Mouse (Mus musculus): ENCODE measurements at regions not wholly inside any gene's neighbourhood (a gene's known extent, or its start where the extent isn't known, plus 50 kb on each side); places are given as distances from the start of the nearest gene placed in this dataset.
A peak's percentile ranks its signal among the peaks of the same experiment; 100 is the strongest.

DNA sequence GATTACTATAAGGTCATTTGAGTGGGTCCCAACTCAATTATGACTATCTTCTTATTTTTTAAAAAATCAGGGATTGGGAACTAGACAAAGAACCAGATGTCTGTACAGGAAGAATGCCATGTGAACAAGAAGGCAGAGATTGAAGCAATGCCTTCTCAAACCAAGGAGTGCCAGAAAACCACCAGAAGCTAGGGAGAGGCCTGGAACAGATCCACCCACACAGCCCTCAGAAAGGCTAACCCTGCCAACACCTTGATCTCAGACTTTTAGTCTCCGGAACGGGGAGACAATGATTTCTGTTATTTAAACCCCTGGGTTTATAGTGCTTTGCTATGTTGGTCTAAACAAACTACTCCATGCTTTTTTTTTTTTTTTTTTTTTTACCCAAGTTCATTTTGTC, 136.2 kb upstream of the Prep start:
- Histone ChIP-seq H3K4me1 (ENCODE audit: control insufficient read depth, insufficient read depth, low read length) (no peaks in the 10 kb centered on the region), H3K4me3 (ENCODE audit: low read depth, low read length) (no peak overlapping the region), H3K27ac (replicated peaks; ENCODE audit: low read depth, low read length) (no peak overlapping the region), H3K4me2 (ENCODE audit: low read depth, low read length) (no peak overlapping the region), H3K36me3 (replicated peaks; ENCODE audit: control insufficient read depth, insufficient read depth, low read depth, low read length) (no peaks in the 10 kb centered on the region), H3K27me3 (ENCODE audit: control insufficient read depth, insufficient read depth, low read length) (no peaks in the 10 kb centered on the region), H3K9me3 (replicated peaks; ENCODE audit: control insufficient read depth, low read length) (no peaks in the 10 kb centered on the region), H3K9ac (replicated peaks; ENCODE audit: low read length) (no peak overlapping the region)
- ATAC-seq (replicated peaks; ENCODE audit: insufficient number of reproducible peaks, low FRiP score, low TSS enrichment, low read depth) (no peak), DNase-seq (ENCODE audit: low spot score) (no peak)
- 83% methylated on average over 2 of the region's 2 CpGs for WGBS

DNA sequence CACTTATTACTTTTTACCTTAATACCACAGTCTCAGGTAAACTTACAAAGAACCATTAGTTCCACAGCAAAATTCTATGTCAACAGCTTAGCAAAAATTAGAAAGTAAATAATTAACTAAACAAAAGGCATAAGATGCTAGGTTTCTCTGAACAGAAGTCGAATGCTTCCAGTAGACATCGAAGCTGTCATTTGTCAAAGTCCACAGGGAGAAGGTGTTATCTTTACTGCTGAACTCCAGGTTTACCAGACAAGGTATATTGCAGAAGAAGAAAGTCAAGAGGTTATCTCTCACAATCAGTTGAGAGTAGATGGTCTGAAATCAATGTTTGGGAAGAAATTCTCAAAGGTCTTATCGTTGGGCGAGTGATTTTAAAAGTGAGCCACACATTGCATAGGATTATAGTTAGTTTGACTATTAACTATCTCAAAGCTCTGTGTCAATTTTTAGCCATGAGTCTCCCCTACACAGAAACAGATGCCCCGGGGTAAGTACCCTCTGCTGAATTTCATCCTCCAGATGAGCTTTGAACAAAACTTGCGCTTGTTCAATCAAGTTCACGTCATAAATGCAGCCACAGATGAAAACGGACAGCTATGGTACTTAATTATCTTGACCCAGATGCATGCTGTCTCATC, 153.1 kb upstream of the Prep start:
- H3K9ac ChIP-seq (replicated peaks; ENCODE audit: low read length) = no peak overlapping the region
- no peak overlapping the region for H3K27ac ChIP-seq (replicated peaks; ENCODE audit: low read depth, low read length)
- H3K4me1 ChIP-seq (ENCODE audit: control insufficient read depth, insufficient read depth, low read length) = no peaks in the 10 kb centered on the region
- no peaks in the 10 kb centered on the region for H3K36me3 ChIP-seq (replicated peaks; ENCODE audit: control insufficient read depth, insufficient read depth, low read depth, low read length)
- WGBS = 84% methylated on average over 8 of the region's 8 CpGs
- H3K4me2 ChIP-seq (ENCODE audit: low read depth, low read length) = no peak overlapping the region
- no peaks in the 10 kb centered on the region for H3K27me3 ChIP-seq (ENCODE audit: control insufficient read depth, insufficient read depth, low read length)
- H3K9me3 ChIP-seq (replicated peaks; ENCODE audit: control insufficient read depth, low read length) = no peaks in the 10 kb centered on the region
- ATAC-seq (replicated peaks; ENCODE audit: insufficient number of reproducible peaks, low FRiP score, low TSS enrichment, low read depth) (no peak), DNase-seq (ENCODE audit: low spot score) (no peak)
- H3K4me3 ChIP-seq (ENCODE audit: low read depth, low read length) = no peak overlapping the region

DNA sequence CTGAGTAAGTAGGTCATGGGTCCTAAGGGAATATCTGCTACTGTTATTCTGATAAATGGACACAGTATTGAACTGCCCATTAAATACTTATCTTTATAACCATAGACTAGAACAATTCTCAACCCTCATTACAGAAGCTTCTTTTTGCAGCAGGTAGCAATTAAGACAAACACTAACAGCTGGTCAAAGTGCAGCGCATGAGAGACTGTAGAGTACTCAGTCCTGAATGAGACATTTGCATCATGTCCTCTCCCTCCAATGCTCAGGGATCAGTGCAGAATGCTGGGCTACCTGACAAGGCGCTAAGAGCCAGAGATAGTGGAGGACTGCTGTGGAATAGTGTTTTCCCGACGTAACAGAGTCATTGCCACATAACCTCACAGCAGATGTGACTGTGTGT, 162.5 kb upstream of the Prep start:
- no peaks in the 10 kb centered on the region for H3K9me3 ChIP-seq (replicated peaks; ENCODE audit: control insufficient read depth, low read length)
- DNase-seq (ENCODE audit: low spot score) = no peak
- H3K9ac ChIP-seq (replicated peaks; ENCODE audit: low read length) = no peak overlapping the region
- H3K4me3 ChIP-seq (ENCODE audit: low read depth, low read length) = no peak overlapping the region
- WGBS = 92% methylated on average over 4 of the region's 4 CpGs
- ATAC-seq (replicated peaks; ENCODE audit: insufficient number of reproducible peaks, low FRiP score, low TSS enrichment, low read depth) = no peak
- no peak overlapping the region for H3K27ac ChIP-seq (replicated peaks; ENCODE audit: low read depth, low read length)
- no peaks in the 10 kb centered on the region for H3K36me3 ChIP-seq (replicated peaks; ENCODE audit: control insufficient read depth, insufficient read depth, low read depth, low read length)
- H3K4me1 ChIP-seq (ENCODE audit: control insufficient read depth, insufficient read depth, low read length) = no peaks in the 10 kb centered on the region
- no peaks in the 10 kb centered on the region for H3K27me3 ChIP-seq (ENCODE audit: control insufficient read depth, insufficient read depth, low read length)
- no peak overlapping the region for H3K4me2 ChIP-seq (ENCODE audit: low read depth, low read length)

DNA sequence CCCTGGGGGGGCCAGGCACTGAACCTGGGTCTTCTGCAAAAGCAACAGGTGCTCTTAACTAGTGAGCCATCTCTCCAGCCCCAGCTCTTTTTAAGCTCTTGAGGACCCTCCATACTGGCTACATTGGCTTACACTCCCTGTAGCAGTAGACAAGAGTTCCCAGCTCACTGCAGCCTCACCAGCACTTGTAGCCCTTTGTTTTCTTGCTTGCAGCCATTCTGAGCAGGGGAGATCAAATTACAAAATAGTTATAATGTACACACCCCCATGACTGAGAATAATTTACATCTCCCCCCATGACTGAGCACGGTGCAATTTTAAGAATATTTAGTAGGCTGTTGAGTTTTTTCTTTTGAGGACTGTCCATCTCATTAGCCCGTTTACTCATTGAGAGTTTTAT, 165.8 kb upstream of the Prep start:
- H3K9me3 ChIP-seq (replicated peaks; ENCODE audit: control insufficient read depth, low read length) = no peaks in the 10 kb centered on the region
- no peak overlapping the region for H3K4me2 ChIP-seq (ENCODE audit: low read depth, low read length)
- no peaks in the 10 kb centered on the region for H3K36me3 ChIP-seq (replicated peaks; ENCODE audit: control insufficient read depth, insufficient read depth, low read depth, low read length)
- WGBS = 71% methylated on average over 2 of the region's 2 CpGs
- DNase-seq (ENCODE audit: low spot score) (no peak), ATAC-seq (replicated peaks; ENCODE audit: insufficient number of reproducible peaks, low FRiP score, low TSS enrichment, low read depth) (no peak)
- no peak overlapping the region for H3K9ac ChIP-seq (replicated peaks; ENCODE audit: low read length)
- no peak overlapping the region for H3K27ac ChIP-seq (replicated peaks; ENCODE audit: low read depth, low read length)
- H3K4me3 ChIP-seq (ENCODE audit: low read depth, low read length) = no peak overlapping the region
- H3K27me3 ChIP-seq (ENCODE audit: control insufficient read depth, insufficient read depth, low read length) = no peaks in the 10 kb centered on the region
- H3K4me1 ChIP-seq (ENCODE audit: control insufficient read depth, insufficient read depth, low read length) = no peaks in the 10 kb centered on the region

DNA sequence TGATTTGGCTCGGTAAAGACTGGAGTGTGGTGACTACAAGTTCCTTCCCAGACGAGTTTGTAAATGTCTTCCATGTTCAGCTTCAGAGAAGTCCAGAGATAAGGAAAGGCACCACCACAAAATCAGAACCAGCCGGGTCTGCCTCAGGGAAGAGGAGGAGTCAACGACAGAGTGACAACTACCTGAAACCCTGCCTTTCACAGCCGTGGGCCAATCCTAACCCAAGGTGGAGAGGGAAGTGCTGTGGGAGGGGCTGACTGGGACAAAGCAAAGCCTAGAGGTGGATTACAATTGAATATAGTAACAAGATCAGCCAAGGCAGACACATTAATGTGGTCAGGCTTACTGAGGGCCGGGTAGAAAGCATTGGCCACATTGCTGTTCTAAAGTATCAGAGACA, 174.9 kb upstream of the Prep start:
- H3K27me3 ChIP-seq (ENCODE audit: control insufficient read depth, insufficient read depth, low read length) = no peaks in the 10 kb centered on the region
- 58% methylated on average over 6 of the region's 6 CpGs for WGBS
- H3K9ac ChIP-seq (replicated peaks; ENCODE audit: low read length) = no peak overlapping the region
- no peak overlapping the region for H3K27ac ChIP-seq (replicated peaks; ENCODE audit: low read depth, low read length)
- H3K9me3 ChIP-seq (replicated peaks; ENCODE audit: control insufficient read depth, low read length) = no peaks in the 10 kb centered on the region
- no peaks in the 10 kb centered on the region for H3K4me1 ChIP-seq (ENCODE audit: control insufficient read depth, insufficient read depth, low read length)
- H3K4me2 ChIP-seq (ENCODE audit: low read depth, low read length) = no peak overlapping the region
- ATAC-seq (replicated peaks; ENCODE audit: insufficient number of reproducible peaks, low FRiP score, low TSS enrichment, low read depth) (no peak), DNase-seq (ENCODE audit: low spot score) (no peak)
- no peak overlapping the region for H3K4me3 ChIP-seq (ENCODE audit: low read depth, low read length)
- no peaks in the 10 kb centered on the region for H3K36me3 ChIP-seq (replicated peaks; ENCODE audit: control insufficient read depth, insufficient read depth, low read depth, low read length)

DNA sequence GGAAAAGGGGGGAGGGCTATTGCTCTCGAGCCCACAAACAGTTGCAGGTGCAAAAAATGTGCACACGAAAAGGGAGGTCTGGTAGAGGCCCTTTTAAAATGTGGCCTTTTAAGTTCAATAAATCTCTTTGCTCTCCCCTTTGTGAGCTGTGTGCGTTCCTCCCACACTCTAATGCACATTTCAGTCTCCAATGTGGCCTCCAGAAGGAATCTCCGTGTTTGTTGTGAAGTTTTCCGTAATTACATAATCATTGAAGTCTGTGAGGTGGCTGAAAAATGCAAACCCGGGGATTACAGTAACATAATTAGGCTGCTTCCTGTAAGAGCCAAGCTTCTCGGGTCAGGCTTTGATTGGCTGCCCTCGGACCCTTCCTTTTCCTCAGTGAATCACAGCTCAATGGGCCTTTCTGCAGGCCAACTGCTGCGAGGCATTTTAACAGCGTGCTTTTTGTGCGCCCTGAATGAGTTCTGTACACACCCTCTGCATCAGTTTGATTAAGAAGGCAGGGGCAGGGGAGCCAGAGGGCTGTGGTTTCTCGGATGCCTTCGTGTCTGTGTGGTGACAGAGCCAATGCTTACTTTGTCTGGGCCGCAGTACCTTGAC, 179.8 kb upstream of the Prep start:
- ATAC-seq (replicated peaks; ENCODE audit: insufficient number of reproducible peaks, low FRiP score, low TSS enrichment, low read depth) = no peak; the same call in 1 of the 2 replicates
- Histone ChIP-seq H3K4me2 (ENCODE audit: low read depth, low read length) (no peak overlapping the region), H3K27ac (replicated peaks; ENCODE audit: low read depth, low read length) (no peak overlapping the region; the same call in 1 of the 2 replicates), H3K9me3 (replicated peaks; ENCODE audit: control insufficient read depth, low read length) (no peaks in the 10 kb centered on the region), H3K4me1 (ENCODE audit: control insufficient read depth, insufficient read depth, low read length) (no peaks in the 10 kb centered on the region), H3K9ac (replicated peaks; ENCODE audit: low read length) (no peak overlapping the region), H3K36me3 (replicated peaks; ENCODE audit: control insufficient read depth, insufficient read depth, low read depth, low read length) (no peaks in the 10 kb centered on the region), H3K4me3 (ENCODE audit: low read depth, low read length) (no peak overlapping the region), H3K27me3 (ENCODE audit: control insufficient read depth, insufficient read depth, low read length) (no peaks in the 10 kb centered on the region)
- WGBS = 24% methylated on average over 14 of the region's 14 CpGs
- peak; percentile 57 for DNase-seq (ENCODE audit: low spot score)

DNA sequence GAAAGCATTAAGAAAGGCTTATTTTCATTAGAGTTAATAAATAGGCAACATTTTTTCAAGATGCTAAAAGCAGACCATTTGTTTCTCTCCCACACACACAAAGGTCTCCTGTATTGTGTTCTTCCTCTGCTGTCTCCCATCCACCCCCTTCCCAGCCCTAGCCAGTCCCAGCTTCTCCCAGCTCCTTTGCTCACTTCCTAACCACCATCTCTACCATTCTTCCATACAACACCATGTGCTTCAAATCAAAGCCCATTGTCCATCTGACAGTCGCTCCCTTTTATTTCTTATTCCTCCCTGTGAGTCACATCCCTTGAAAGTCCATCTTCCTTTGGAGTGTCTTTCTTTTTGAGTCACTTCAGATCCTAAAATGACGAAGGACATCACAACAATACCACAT, 185.0 kb upstream of the Prep start:
- no peaks in the 10 kb centered on the region for H3K4me1 ChIP-seq (ENCODE audit: control insufficient read depth, insufficient read depth, low read length)
- H3K9me3 ChIP-seq (replicated peaks; ENCODE audit: control insufficient read depth, low read length) = no peaks in the 10 kb centered on the region
- WGBS = 83% methylated on average over 2 of the region's 2 CpGs
- H3K4me2 ChIP-seq (ENCODE audit: low read depth, low read length) = no peak overlapping the region
- H3K36me3 ChIP-seq (replicated peaks; ENCODE audit: control insufficient read depth, insufficient read depth, low read depth, low read length) = no peaks in the 10 kb centered on the region
- ATAC-seq (replicated peaks; ENCODE audit: insufficient number of reproducible peaks, low FRiP score, low TSS enrichment, low read depth) = no peak
- no peak overlapping the region for H3K27ac ChIP-seq (replicated peaks; ENCODE audit: low read depth, low read length)
- no peak for DNase-seq (ENCODE audit: low spot score)
- H3K27me3 ChIP-seq (ENCODE audit: control insufficient read depth, insufficient read depth, low read length) = no peaks in the 10 kb centered on the region
- H3K4me3 ChIP-seq (ENCODE audit: low read depth, low read length) = no peak overlapping the region
- H3K9ac ChIP-seq (replicated peaks; ENCODE audit: low read length) = no peak overlapping the region

DNA sequence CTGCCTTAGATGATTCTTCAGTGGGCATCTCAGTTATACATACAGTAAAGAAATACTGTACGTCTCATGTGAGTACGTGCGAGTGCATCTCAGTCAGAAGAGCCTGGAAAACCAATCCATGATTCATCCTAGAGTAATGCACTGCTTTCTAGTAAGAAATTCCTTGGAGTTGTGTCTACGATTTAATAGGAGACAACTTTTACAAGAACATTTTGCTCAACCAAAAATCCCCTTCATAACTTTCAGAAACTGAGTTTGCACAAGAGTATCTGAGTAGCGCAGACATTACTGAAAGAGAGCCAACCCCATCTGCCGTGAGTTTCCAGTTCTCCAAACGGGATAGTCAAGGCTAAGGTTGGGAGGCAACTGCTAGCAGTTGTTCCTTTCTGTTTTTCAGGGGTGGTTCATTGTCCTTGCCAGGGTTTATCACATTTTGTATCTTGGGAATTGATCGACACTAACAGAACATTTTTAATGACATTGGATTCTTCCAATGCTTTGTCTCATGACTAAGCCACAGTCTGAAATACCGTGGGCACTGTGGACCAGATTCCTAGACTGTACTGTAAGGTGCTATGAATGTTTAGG, 189.8 kb upstream of the Prep start:
- no peaks in the 10 kb centered on the region for H3K4me1 ChIP-seq (ENCODE audit: control insufficient read depth, insufficient read depth, low read length)
- H3K4me2 ChIP-seq (ENCODE audit: low read depth, low read length) = no peak overlapping the region
- no peak overlapping the region for H3K4me3 ChIP-seq (ENCODE audit: low read depth, low read length)
- 93% methylated on average over 9 of the region's 9 CpGs for WGBS
- DNase-seq (ENCODE audit: low spot score) = no peak
- no peaks in the 10 kb centered on the region for H3K36me3 ChIP-seq (replicated peaks; ENCODE audit: control insufficient read depth, insufficient read depth, low read depth, low read length)
- no peak overlapping the region for H3K27ac ChIP-seq (replicated peaks; ENCODE audit: low read depth, low read length)
- H3K9ac ChIP-seq (replicated peaks; ENCODE audit: low read length) = no peak overlapping the region
- H3K9me3 ChIP-seq (replicated peaks; ENCODE audit: control insufficient read depth, low read length) = no peaks in the 10 kb centered on the region
- no peaks in the 10 kb centered on the region for H3K27me3 ChIP-seq (ENCODE audit: control insufficient read depth, insufficient read depth, low read length)
- no peak for ATAC-seq (replicated peaks; ENCODE audit: insufficient number of reproducible peaks, low FRiP score, low TSS enrichment, low read depth)
